Mouse (Mus musculus): ENCODE results near the gene Gm8050.
"Not testable (repeated sequence)": the region's sequence is repeated elsewhere in the genome, so short reads cannot be mapped to it uniquely, and the experiment has no call there.

Gm8050 gene

GRCm38 (mm10) chr14:6720151-6720550 is at the start of gene Gm8050:
Gm8050 (minus strand) TSS chr14:6720251.
- H3K4me1 ChIP-seq (replicated peaks; ENCODE audit: low read depth, low read length); H3K9me3 ChIP-seq (ENCODE audit: low read length); H3K27me3 ChIP-seq (ENCODE audit: insufficient read depth, low read length); H3K4me3 ChIP-seq (replicated peaks; ENCODE audit: low read length); H3K36me3 ChIP-seq (ENCODE audit: insufficient read depth, low read length): not testable (repeated sequence)

- H3K36me3 ChIP-seq (ENCODE audit: insufficient read depth, low read length); H3K27me3 ChIP-seq (ENCODE audit: insufficient read depth, low read length); H3K4me1 ChIP-seq (replicated peaks; ENCODE audit: low read depth, low read length); H3K4me3 ChIP-seq (replicated peaks; ENCODE audit: low read length); H3K9me3 ChIP-seq (ENCODE audit: low read length): not testable (repeated sequence)
These were observed 37.1 kb upstream of the Gm8050 start for GRCm38 (mm10) chr14:6757231-6757536.

GRCm38 (mm10) chr14:6756384-6757230 is 36.6 kb upstream of the Gm8050 start:
- not testable (repeated sequence) for H3K27me3 ChIP-seq (ENCODE audit: insufficient read depth, low read length); H3K4me1 ChIP-seq (replicated peaks; ENCODE audit: low read depth, low read length); H3K36me3 ChIP-seq (ENCODE audit: insufficient read depth, low read length); H3K9me3 ChIP-seq (ENCODE audit: low read length)
- peak overlapping the region; percentile 66 for H3K4me3 ChIP-seq (replicated peaks; ENCODE audit: low read length)

GRCm38 (mm10) chr14:6742232-6742631 is 22.2 kb upstream of the Gm8050 start, which contains the start of gene Gm3636:
Gm3636 (minus strand) TSS chr14:6742332.
- not testable (repeated sequence) for H3K36me3 ChIP-seq (ENCODE audit: insufficient read depth, low read length); H3K4me1 ChIP-seq (replicated peaks; ENCODE audit: low read depth, low read length); H3K9me3 ChIP-seq (ENCODE audit: low read length); H3K4me3 ChIP-seq (replicated peaks; ENCODE audit: low read length); H3K27me3 ChIP-seq (ENCODE audit: insufficient read depth, low read length)

- not testable (repeated sequence) for H3K9me3 ChIP-seq (ENCODE audit: low read length)
These were observed 36.0 kb downstream of the Gm8050 start, which contains the start of gene Gm10251 for GRCm38 (mm10) chr14:6684070-6684469. Gm10251 (minus strand) TSS chr14:6684170.

More at GRCm38 (mm10) chr14:6684070-6684469, 36.0 kb downstream of the Gm8050 start, which contains the start of gene Gm10251:
- H3K27me3 ChIP-seq (ENCODE audit: insufficient read depth, low read length); H3K36me3 ChIP-seq (ENCODE audit: insufficient read depth, low read length); H3K4me1 ChIP-seq (replicated peaks; ENCODE audit: low read depth, low read length); H3K4me3 ChIP-seq (replicated peaks; ENCODE audit: low read length): not testable (repeated sequence)
